Mouse (Mus musculus) left cerebral cortex, adult 9 months (tissue): Measurements from ENCODE around the gene Wipf2.
"Not testable (repeated sequence)": the region's sequence is repeated elsewhere in the genome, so short reads cannot be mapped to it uniquely, and the experiment has no call there.

Experiments used
- DNase-seq, 2 experiments: peaks; one replicate each; pipeline ENCODE4 v3.0.0; 2022; ENCODE audit warnings: low spot score in 2 of 2

Gene Wipf2

GRCm38 (mm10) chr11:98907437-98908173, 44.2 kb downstream of the Wipf2 start, which contains the start of gene Cdc6:
Gene Cdc6 (plus strand): TSS chr11:98907801.
- DNase-seq, result peak; percentile 86 to 94

DNA sequence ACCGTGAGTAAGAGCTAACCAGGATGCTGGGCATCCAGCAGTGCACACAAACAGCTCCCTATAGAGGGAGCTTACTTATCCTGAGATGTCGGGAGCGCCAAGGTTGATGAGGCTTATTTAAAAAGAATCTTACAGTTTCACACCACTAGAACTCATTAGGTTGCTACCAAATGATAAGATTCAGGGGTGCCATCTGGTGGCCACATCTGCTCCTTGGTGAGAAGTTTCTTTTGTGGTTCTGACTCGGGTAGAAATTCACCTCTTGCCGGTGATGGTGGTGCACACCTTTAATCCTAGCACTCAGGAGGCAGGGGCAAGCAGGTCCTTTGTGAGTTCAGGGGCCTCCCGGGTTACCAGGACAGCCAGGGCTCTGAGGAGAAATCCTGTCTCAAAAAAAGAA, 46.2 kb downstream of the Wipf2 start:
- peak in 1 of 2 experiments; percentile 74 for DNase-seq

- no peak for DNase-seq
These were observed 47.0 kb downstream of the Wipf2 start for GRCm38 (mm10) chr11:98910415-98910814.

- no peak for DNase-seq
These were observed 48.1 kb downstream of the Wipf2 start for GRCm38 (mm10) chr11:98911498-98911897.

GRCm38 (mm10) chr11:98914196-98914595, 50.8 kb downstream of the Wipf2 start:
- DNase-seq, result no peak

DNA sequence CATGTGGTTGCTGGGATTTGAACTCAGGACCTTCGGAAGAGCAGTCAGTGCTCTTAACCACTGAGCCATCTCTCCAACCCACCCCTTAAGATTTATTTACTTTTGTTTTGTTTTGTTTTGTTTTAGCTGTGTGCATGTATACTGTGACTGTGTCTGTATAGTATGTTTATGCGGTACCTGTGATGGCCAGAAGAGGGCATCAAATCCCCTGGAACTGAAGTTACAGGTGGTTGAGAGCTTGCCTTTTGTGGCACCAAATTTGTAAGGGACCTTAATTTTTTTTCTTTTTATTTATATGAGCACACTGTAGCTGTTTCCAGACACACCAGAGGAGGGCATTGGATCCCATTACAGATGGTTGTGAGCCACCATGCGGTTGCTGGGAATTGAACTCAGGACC, 52.9 kb downstream of the Wipf2 start:
- DNase-seq, result not testable (repeated sequence)

DNA sequence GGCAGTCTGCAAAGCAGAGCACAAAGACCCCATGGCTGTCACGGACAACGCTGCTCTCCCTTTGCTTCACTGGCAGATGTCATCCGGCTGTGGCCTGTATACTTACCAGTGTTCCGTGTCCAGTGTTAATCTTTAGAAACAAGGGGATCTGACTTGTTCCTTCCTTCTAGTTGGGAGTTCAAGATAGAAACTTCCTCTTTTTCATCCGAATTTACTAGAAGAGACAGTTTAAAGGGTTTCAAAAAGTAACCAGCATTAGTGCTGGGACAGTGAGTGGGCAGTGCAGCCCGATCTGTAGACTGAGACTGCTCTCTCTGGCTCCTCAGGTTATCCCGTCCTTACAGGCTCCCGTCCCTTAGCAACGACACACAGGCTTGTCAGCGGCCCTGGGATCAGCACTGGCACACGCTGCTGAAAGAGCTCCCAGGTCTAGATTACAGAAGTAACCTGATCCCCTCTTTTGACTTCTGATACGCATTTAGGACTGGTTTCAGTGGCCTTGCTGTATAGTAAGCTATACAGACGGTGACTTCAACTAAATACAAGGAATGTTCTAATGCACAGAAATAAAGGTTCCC, 54.1 kb downstream of the Wipf2 start:
- DNase-seq, result no peak

DNA sequence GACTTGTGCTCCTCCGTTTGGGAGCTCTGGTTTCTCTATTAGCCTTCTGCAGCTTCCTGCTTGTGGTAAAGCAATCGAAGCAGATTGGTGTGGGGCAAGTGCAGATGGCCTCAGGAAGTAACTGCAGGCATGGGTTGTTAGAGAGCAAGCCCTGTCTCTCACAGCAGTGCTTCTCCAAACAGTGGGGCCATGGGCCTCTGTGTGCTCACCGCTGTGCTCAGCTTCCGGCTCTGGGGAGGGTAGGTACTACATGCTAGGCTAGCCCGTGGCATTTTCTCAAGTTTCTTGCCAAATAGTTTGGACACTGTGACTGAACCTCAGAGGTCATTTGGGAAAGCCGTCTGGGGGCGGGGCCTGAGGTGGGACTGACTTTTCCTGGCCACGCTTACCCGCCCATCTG, 54.8 kb downstream of the Wipf2 start:
- DNase-seq, result no peak

- DNase-seq, result no peak
These were observed 55.6 kb downstream of the Wipf2 start for GRCm38 (mm10) chr11:98919009-98919408.

DNA sequence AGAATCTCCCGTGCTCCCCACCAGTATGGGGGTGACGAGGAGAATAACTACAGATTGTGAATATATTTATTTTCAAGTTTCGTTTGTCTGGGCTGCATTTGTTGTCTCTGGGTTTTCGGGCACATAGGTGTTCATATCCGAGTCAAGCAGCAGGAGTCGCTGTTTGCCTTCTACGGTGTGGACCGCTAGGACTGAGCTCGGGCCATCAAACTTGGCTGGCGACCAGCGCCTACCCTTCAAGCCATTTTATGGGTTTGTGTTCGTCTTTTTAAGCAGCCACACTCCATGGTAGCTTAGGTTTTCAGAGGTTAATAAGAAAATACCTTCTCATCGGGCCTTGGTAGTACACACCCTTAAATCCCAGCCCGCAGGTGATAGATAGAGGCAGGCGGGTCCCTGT, 58.4 kb downstream of the Wipf2 start:
- DNase-seq, result not testable (repeated sequence)

- not testable (repeated sequence) for DNase-seq
These were observed 58.9 kb downstream of the Wipf2 start for GRCm38 (mm10) chr11:98922307-98922706.

GRCm38 (mm10) chr11:98922851-98923711, 59.6 kb downstream of the Wipf2 start:
- DNase-seq, result not testable (repeated sequence)

GRCm38 (mm10) chr11:98924633-98925175, 61.3 kb downstream of the Wipf2 start:
- DNase-seq, result no peak

DNA sequence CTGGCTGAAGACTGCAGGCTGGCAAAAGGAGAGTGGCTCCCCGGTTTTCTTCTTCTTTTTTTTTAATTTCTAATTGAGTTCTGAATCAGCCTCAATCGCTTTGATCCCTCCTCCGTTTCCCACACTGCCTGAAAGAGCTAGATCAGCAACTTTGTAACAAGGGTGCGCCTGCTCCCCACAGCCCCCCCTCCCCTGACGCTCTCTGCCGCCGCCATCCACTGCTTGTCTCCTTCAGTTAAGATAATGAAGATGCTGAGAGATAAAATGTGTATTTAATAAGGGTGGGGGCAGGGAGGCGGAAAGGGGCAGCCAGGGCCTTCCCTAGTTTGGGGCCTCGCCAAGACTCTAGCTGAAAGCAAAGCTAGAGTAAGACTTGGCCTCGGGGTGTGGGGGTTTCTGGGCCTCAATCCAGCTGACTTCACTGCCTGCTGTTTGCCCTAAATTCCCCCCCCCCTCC, 61.9 kb downstream of the Wipf2 start:
- no peak for DNase-seq

DNA sequence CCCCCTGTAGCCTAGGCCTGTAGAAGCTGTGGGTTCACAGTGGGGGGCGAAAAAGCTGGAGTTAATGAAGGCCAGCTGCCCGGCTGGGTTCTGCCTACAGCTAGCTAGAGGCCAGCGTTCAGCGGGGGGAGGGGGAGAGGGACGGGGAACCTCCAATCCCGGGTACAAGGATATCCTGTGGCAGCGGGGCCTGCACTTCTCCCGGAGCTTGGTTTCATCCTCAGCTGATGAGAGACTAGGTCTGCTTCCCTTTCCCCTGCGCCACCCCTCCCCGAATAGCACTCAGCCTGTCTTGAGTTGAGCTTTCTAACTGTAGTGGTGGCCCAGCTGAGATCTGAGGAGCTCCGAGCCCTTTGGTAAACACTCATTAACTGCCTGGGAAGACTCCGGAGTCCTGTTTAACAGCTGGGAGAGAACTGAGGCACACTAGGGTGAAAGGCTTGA, 62.5 kb downstream of the Wipf2 start:
- no peak for DNase-seq

GRCm38 (mm10) chr11:98926553-98926952, 63.1 kb downstream of the Wipf2 start:
- DNase-seq, result no peak

GRCm38 (mm10) chr11:98927438-98928076, 64.1 kb downstream of the Wipf2 start, which contains the start of gene Rara:
Gene Rara (plus strand): TSS chr11:98927818.
- peak in 1 of 2 experiments; percentile 52 for DNase-seq

DNA sequence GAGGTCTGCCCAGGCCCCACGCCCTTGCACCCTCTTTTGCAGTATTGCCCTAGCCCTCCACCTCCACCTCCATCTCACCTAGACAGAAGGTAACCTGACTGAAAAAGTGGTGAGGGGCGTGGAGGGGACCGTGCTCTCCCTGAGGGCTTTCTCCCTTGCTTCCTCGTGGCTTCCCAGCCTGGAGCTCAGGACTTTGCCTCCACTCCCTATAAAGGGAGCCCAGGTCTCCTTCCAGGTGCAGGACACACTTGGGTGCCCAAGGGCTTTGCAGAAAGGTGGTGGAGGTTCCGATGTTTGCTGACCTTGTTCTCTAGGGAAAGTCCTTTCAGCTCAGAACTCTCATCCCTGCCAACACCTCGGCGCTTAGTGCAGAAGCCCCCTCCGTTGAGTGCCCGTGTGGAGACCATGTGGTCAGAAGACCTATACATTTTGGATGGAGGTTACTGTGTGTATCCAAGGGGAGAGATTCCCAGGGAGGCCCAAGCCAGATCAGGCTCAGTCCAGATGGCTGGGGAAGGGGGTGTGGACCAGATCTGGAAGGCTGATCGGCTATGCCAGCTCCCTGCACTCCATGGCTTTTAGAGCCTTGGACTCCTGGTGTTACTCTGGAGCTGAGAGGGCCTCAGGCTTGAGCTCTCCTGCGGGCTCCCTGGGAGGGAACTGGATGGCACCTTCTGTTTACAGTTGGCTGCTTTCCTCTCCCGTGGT, 64.9 kb downstream of the Wipf2 start:
- DNase-seq, result no peak

GRCm38 (mm10) chr11:98929503-98929902, 66.1 kb downstream of the Wipf2 start:
- DNase-seq, result no peak

GRCm38 (mm10) chr11:98930127-98930601, 66.7 kb downstream of the Wipf2 start:
- no peak for DNase-seq
